Mouse (Mus musculus) CH12.LX (cell line): ENCODE results near the gene Ifi202b. TPM values are rescaled to one million over a fixed set of nuclear protein-coding genes. Genes with fewer than 3 reads are reported as not detected.
"Not testable (repeated sequence)": the region's sequence is repeated elsewhere in the genome, so short reads cannot be mapped to it uniquely, and the experiment has no call there.

ENCODE experiments used
- DNase-seq: peaks from one replicate; pipeline ENCODE4 v3.0.0-alpha.2; 2013; ENCODE audit errors: extremely low read depth
- H3K27ac ChIP-seq: 2 replicates; pipeline ENCODE4 v1.5.1; 2012; ENCODE audit warnings: low read depth, mild to moderate bottlenecking, control low read depth, moderate library complexity; ENCODE audit not compliant: insufficient read depth
- H3K27me3 ChIP-seq: replicated peaks from 2 replicates; pipeline ENCODE3; 2012; ENCODE audit warnings: inconsistent platforms
- H3K36me3 ChIP-seq, 2 experiments: replicated peaks in 1 of 2; 2 replicates each; pipeline versions ENCODE3 to v1.6.1; 2012; ENCODE audit warnings: inconsistent platforms in 1 of 2, low read length in 1 of 2, mild to moderate bottlenecking in 1 of 2, mixed read lengths in 1 of 2, moderate library complexity in 1 of 2; ENCODE audit not compliant: control insufficient read depth in 1 of 2, insufficient read depth in 1 of 2
- H3K4me1 ChIP-seq, 2 experiments: 2 replicates each; pipeline ENCODE4 v1.6.1; 2012; ENCODE audit warnings: inconsistent platforms in 1 of 2, moderate library complexity in 1 of 2; ENCODE audit not compliant: insufficient read depth in 2 of 2, control insufficient read depth in 1 of 2
- H3K4me2 ChIP-seq: 2 replicates; pipeline ENCODE4 v1.6.1; 2012; ENCODE audit warnings: low read depth, mild to moderate bottlenecking, control low read depth; ENCODE audit not compliant: poor library complexity, insufficient read depth, severe bottlenecking
- H3K4me3 ChIP-seq, 3 experiments: fragments of 150-350 bp in 1 of 3; sonication (generic) in 1 of 3; replicated peaks in 1 of 3; 2 replicates each; pipeline versions ENCODE3 to v1.5.1; 2011 to 2012; ENCODE audit warnings: low read depth in 2 of 3, low read length in 2 of 3, mild to moderate bottlenecking in 2 of 3, moderate library complexity in 2 of 3, control low read depth in 1 of 3, improper control_type of control experiment in 1 of 3, inconsistent platforms in 1 of 3, mixed read lengths in 1 of 3; ENCODE audit not compliant: poor library complexity in 1 of 3
- H3K79me2 ChIP-seq: replicated peaks from 2 replicates; pipeline ENCODE4 v1.6.1; 2012; ENCODE audit warnings: mild to moderate bottlenecking, moderate library complexity; ENCODE audit not compliant: control insufficient read depth, poor library complexity, insufficient read depth, severe bottlenecking; ENCODE audit errors: extremely low read depth
- H3K9ac ChIP-seq: 2 replicates; pipeline ENCODE4 v1.6.1; 2012; ENCODE audit warnings: low read depth, mild to moderate bottlenecking, control low read depth, moderate library complexity; ENCODE audit not compliant: insufficient read depth
- H3K9me3 ChIP-seq: replicated peaks from 2 replicates; pipeline ENCODE3; 2012; ENCODE audit warnings: low read length, inconsistent platforms, mixed read lengths
- BHLHE40 ChIP-seq: IDR thresholded peaks from 2 replicates; pipeline ENCODE4 v1.6.1; 2011; ENCODE audit warnings: mild to moderate bottlenecking, low read depth, low read length, improper control_type of control experiment
- CHD1 ChIP-seq: IDR thresholded peaks from 2 replicates; pipeline ENCODE4 v1.6.1; 2012; ENCODE audit warnings: low read depth, low read length, improper control_type of control experiment, inconsistent platforms
- E2F4 ChIP-seq: IDR thresholded peaks from 2 replicates; pipeline ENCODE4 v1.6.1; 2011; ENCODE audit warnings: low read depth, low read length, improper control_type of control experiment; ENCODE audit not compliant: insufficient replicate concordance
- EP300 ChIP-seq: IDR thresholded peaks from 2 replicates; pipeline ENCODE4 v1.6.1; 2011; ENCODE audit warnings: low read length, improper control_type of control experiment
- IRF4 ChIP-seq: IDR thresholded peaks from 2 replicates; pipeline ENCODE4 v1.6.1; 2014; ENCODE audit warnings: low read depth, mild to moderate bottlenecking, inconsistent platforms, low read length, improper control_type of control experiment
- MAZ ChIP-seq: IDR thresholded peaks from 2 replicates; pipeline ENCODE4 v1.6.1; 2012; ENCODE audit warnings: low read depth, mild to moderate bottlenecking, inconsistent platforms, low read length, improper control_type of control experiment, moderate library complexity
- NRF1 ChIP-seq: IDR thresholded peaks from 2 replicates; pipeline ENCODE4 v1.6.1; 2014; ENCODE audit warnings: low read depth, mild to moderate bottlenecking, inconsistent platforms, low read length, improper control_type of control experiment, moderate library complexity
- POLR2A ChIP-seq: IDR thresholded peaks from 2 replicates; pipeline ENCODE4 v1.6.1; 2011; ENCODE audit warnings: low read depth, mild to moderate bottlenecking, improper control_type of control experiment, low read length
- POLR2AphosphoS2 ChIP-seq: IDR thresholded peaks from 2 replicates; pipeline ENCODE4 v1.6.1; 2011; ENCODE audit warnings: low read depth, low read length, improper control_type of control experiment
- RCOR1 ChIP-seq: conservative IDR thresholded peaks from 2 replicates; pipeline ENCODE4 v1.6.1; 2012; ENCODE audit warnings: low read depth, mild to moderate bottlenecking, inconsistent platforms, low read length, improper control_type of control experiment
- SIN3A ChIP-seq: IDR thresholded peaks from 2 replicates; pipeline ENCODE4 v1.6.1; 2012; ENCODE audit warnings: low read length, improper control_type of control experiment, inconsistent platforms
- UBTF ChIP-seq: IDR thresholded peaks from 2 replicates; pipeline ENCODE4 v1.6.1; 2012; ENCODE audit warnings: low read depth, mild to moderate bottlenecking, inconsistent platforms, low read length, improper control_type of control experiment, moderate library complexity
- dilution Hi-C: fragments of 300-500 bp; cut with MboI; formaldehyde crosslinking; loops from 2 replicates; pipeline ENCODE4 v1.14.3; 2020; ENCODE audit warnings: low sequenced_read_pairs; ENCODE audit not compliant: extremely low pct_unique_long_range_greater_than_20kb, extremely low pct_ligation_motif_present
- in situ Hi-C: fragments of 300-500 bp; cut with MboI; formaldehyde crosslinking; loops from 3 replicates; pipeline ENCODE4 v1.14.3; 2019; ENCODE audit warnings: low sequenced_read_pairs, low pct_ligation_motif_present, low pct_unique_long_range_greater_than_20kb, mixed read lengths
- polyA plus RNA-seq: library from polyadenylated mRNA; unstranded; fragments of >175 nt; gene quantifications from 2 replicates; pipeline ENCODE4 v1.2.1, GENCODE M21; 2012; ENCODE audit warnings: low read depth; ENCODE audit not compliant: insufficient read length
- total RNA-seq, 2 experiments: library from RNA; depleted of rRNA; stranded (reverse); fragments of 300-350 nt in 1 of 2; fragments of >200 nt in 1 of 2; gene quantifications; 2 replicates each; pipeline ENCODE4 v1.2.3; 2012 to 2014

Ifi202b gene
- total and polyA plus RNA-seq, 3 experiments: not detected

DNA sequence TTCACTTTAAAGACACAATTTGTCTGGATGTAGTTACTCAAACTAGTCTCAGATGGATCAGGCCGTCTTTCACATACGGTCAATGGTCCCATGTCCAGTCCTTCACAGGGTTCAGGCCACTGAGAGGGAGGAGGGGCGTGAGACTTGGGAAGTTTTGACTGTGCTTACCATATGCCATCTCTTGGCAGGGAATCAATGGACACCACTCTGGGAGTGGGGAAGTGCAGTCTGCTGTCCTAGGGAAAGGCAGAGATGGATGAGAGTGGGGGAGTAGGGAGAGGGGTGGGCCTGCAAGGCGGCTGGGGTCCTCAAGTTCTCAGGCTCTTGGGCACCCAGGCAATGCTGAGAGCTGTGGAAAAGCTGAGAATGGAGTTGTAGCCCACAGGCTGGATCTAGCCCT, 12.5 kb upstream of the Ifi202b start:
- TF ChIP-seq CHD1: no peak
- no peak for TF ChIP-seq POLR2AphosphoS2
- TF ChIP-seq MAZ: no peak
- no peak for TF ChIP-seq BHLHE40
- H3K4me3 ChIP-seq: no peak overlapping the region
- H3K79me2 ChIP-seq: no peaks in the 10 kb centered on the region
- dilution Hi-C loops (no loop called here), in situ Hi-C loops (no loop called here)
- H3K27ac ChIP-seq: no peak overlapping the region
- H3K9ac ChIP-seq: no peak overlapping the region
- DNase-seq: no peak
- no peaks in the 10 kb centered on the region for H3K36me3 ChIP-seq
- no peaks in the 10 kb centered on the region for H3K27me3 ChIP-seq
- H3K4me2 ChIP-seq: no peak overlapping the region
- H3K9me3 ChIP-seq: no peaks in the 10 kb centered on the region
- no peaks in the 10 kb centered on the region for H3K4me1 ChIP-seq

- H3K27ac ChIP-seq, H3K4me3 ChIP-seq, in situ Hi-C loops, H3K9ac ChIP-seq, DNase-seq, H3K4me2 ChIP-seq, H3K4me1 ChIP-seq, H3K9me3 ChIP-seq, dilution Hi-C loops, H3K36me3 ChIP-seq, H3K27me3 ChIP-seq, H3K79me2 ChIP-seq: not testable (repeated sequence)
Measured at GRCm38 (mm10) chr1:173981038-173981437, 1.5 kb downstream of the Ifi202b start.

- H3K27me3 ChIP-seq: no peaks in the 10 kb centered on the region
- no peaks in the 10 kb centered on the region for H3K79me2 ChIP-seq
- no peak overlapping the region for H3K9ac ChIP-seq
- peak; percentile 9 for DNase-seq
- in situ Hi-C loops: no loop called here
- H3K4me2 ChIP-seq: no peak overlapping the region
- H3K27ac ChIP-seq: no peak overlapping the region
- TF ChIP-seq UBTF (no peak), NRF1 (no peak), POLR2A (no peak), EP300 (no peak), SIN3A (no peak), RCOR1 (no peak), IRF4 (no peak), E2F4 (no peak)
- H3K36me3 ChIP-seq: no peaks in the 10 kb centered on the region
- H3K4me3 ChIP-seq: no peak overlapping the region
- dilution Hi-C loops: no loop called here
- H3K4me1 ChIP-seq: peaks cover 0 to 4% of the 10 kb centered on the region in 2 experiments; a peak in 1 of 4 replicates
- H3K9me3 ChIP-seq: no peaks in the 10 kb centered on the region
Measured at GRCm38 (mm10) chr1:173977622-173978021, 4.9 kb downstream of the Ifi202b start.
